Mouse (Mus musculus) embryonic facial prominence, embryonic 12.5 days (tissue): Measurements from ENCODE around the gene Inava. TPM values are rescaled to one million over a fixed set of nuclear protein-coding genes. Genes with fewer than 3 reads are reported as not detected.

ENCODE experiments used
- polyA plus RNA-seq: library from polyadenylated mRNA; unstranded; fragments of >200 nt; fragmentation: Nextera tagmentation; extraction: Ambion mirVana; gene quantifications from 2 replicates; pipeline ENCODE4 v1.2.1, GENCODE M21; 2016

The Inava gene
- polyA plus RNA-seq, 1 experiment from 2014 or later, result 25.5 TPM

Other genes with a start within 250 kb of the Inava start
- gene Igfn1, start 227.9 kb downstream of the Inava start, polyA plus RNA-seq, result 0.09 TPM in 1 of 2 replicates, not detected in the other
- gene Tmem9, start 226.1 kb downstream of the Inava start, polyA plus RNA-seq, result 172 and 173 TPM in 2 replicates
- gene Ascl5, start 183.5 kb downstream of the Inava start, polyA plus RNA-seq, result 0.42 TPM in 1 of 2 replicates, not detected in the other
- gene Cacna1s, start 181.5 kb downstream of the Inava start, polyA plus RNA-seq, result 1.2 and 1.3 TPM in 2 replicates
- gene Kif21b, start 102.9 kb downstream of the Inava start, polyA plus RNA-seq, result 8.6 and 9.7 TPM in 2 replicates
- 0.31 TPM in 1 of 2 replicates, not detected in the other for gene Mroh3, start 21.4 kb downstream of the Inava start, polyA plus RNA-seq
- not detected in 2 replicates for gene Gpr25, start 26.6 kb upstream of the Inava start, polyA plus RNA-seq
- 16.5 and 17.1 TPM in 2 replicates for gene Camsap2, start 111.8 kb upstream of the Inava start, polyA plus RNA-seq
- gene Ddx59, start 181.0 kb upstream of the Inava start, polyA plus RNA-seq, result 20.9 and 21.1 TPM in 2 replicates
- gene Kif14, start 232.1 kb upstream of the Inava start, polyA plus RNA-seq, result 8.7 and 9.0 TPM in 2 replicates